Mouse (Mus musculus): ENCODE results near the gene Teddm2.

Gene Teddm2

DNA sequence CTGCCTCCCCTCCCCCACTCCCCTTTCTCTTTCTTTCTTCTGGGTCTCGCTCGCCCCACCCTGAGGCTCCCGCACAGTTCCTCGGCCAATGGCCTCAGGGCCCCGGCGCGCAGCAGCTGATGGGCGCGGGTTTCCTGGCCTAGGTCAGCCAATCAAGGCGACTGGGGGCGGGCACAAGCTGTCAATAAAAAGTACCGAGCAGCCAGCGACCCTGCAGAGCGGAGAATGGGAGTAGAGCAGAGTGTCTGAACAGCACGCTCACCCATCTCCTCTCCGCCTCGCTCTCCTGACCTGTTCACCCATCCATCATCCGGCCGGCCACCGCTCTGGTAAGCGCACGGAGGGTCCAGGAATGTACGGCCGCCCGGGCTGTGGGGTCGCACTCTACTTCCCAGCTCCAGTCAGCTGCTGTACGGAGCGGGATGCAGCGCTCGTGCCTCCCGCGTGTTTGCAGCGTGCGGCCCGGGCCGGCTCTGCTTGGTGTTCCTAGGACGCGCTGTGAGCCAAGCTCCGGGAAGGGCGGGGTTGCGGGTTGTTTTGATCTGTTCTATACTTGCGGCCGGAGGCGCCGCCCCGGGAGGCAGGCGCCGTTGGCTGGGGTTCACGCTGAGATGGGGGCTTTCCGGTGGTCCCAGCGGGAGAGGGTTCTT, at the start of gene Teddm2, which contains the start of gene Glul:
Teddm2 (minus strand) TSS at position 498 of the 650 bp plus-strand sequence.
Glul (plus strand) TSS at position 214 of the 650 bp plus-strand sequence.
- DNase-seq (ENCODE audit: low spot score in 2 of 2): peak; percentile 92 to 97

GRCm38 (mm10) chr1:153947837-153948236, 47.8 kb upstream of the Teddm2 start:
- DNase-seq (ENCODE audit: low spot score in 2 of 2): no peak

GRCm38 (mm10) chr1:153946971-153947370, 46.9 kb upstream of the Teddm2 start:
- no peak for DNase-seq (ENCODE audit: low spot score in 2 of 2)

- DNase-seq (ENCODE audit: low spot score in 2 of 2): no peak
Measured at GRCm38 (mm10) chr1:153945181-153945580, 45.2 kb upstream of the Teddm2 start.

- DNase-seq (ENCODE audit: low spot score in 2 of 2): no peak
Measured at GRCm38 (mm10) chr1:153940986-153941385, 41.0 kb upstream of the Teddm2 start.

- DNase-seq (ENCODE audit: low spot score in 2 of 2): no peak
Measured at GRCm38 (mm10) chr1:153937025-153937424, 37.0 kb upstream of the Teddm2 start.

GRCm38 (mm10) chr1:153935844-153936380, 35.9 kb upstream of the Teddm2 start:
- DNase-seq (ENCODE audit: low spot score in 2 of 2): no peak

DNA sequence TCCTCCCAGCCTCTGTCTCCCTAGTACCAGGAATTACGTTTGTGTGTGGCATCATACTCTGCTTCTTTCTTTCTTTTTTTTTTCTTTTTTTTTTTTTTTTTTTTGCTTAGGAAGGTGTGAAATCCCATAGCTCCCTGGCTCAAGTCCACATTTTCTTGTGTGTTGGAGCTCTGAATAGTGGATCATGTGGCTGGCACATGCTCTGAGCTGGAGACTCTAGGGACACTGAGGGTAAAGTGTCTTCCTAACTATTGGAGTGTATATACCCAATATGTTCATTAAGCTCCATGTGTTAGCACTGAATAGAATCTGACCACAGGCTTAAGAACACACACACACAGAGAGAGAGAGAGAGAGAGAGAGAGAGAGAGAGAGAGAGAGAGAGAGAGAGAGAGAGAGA, 33.7 kb upstream of the Teddm2 start:
- no peak for DNase-seq (ENCODE audit: low spot score in 2 of 2)

DNA sequence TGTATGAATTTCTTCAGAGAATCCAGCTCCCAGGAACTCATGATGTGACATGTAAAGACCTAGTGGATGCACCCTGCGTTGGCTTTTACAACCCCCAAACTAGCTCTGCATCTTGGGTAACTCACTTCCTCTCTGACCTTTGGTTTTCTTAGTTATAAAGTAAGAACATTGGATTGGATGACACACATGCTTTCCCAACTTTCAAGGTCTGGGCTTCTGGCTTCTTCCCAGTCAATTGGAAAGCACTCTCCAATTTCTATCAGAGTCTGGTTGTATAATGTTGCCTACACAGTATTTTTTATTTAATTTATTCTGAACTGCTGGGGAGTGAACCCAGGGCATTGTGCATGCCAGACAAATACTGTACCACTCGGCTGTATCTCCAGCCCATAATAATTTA, 30.4 kb upstream of the Teddm2 start:
- no peak for DNase-seq (ENCODE audit: low spot score in 2 of 2)

GRCm38 (mm10) chr1:153924395-153925385, 24.7 kb upstream of the Teddm2 start:
- no peak for DNase-seq (ENCODE audit: low spot score in 2 of 2)

GRCm38 (mm10) chr1:153922571-153923021, 22.6 kb upstream of the Teddm2 start:
- DNase-seq (ENCODE audit: low spot score in 2 of 2): no peak

- DNase-seq (ENCODE audit: low spot score in 2 of 2): no peak
Measured at GRCm38 (mm10) chr1:153921642-153922041, 21.6 kb upstream of the Teddm2 start.

- DNase-seq (ENCODE audit: low spot score in 2 of 2): no peak
Measured at GRCm38 (mm10) chr1:153918521-153919206, 18.6 kb upstream of the Teddm2 start.

DNA sequence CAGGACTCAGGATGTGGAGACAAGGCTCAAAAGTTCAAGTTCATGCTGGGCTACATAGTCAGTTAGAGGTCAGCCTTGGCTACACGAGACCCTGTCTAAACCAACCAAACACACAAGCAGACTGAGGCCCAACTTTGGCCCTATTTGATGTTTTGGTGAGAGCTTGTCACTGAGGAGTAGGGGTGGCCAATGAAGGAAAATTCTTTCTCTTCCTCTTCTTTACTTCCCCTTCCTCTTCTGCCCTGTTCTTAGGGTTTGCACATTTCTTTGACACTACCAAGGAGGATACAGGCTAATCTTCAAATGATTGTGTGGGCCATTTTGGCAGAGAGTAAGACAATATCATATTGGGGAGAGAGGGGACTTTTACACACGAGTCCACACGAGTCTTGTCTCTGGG, 13.8 kb upstream of the Teddm2 start:
- DNase-seq (ENCODE audit: low spot score in 2 of 2): no peak

- DNase-seq (ENCODE audit: low spot score in 2 of 2): no peak
Measured at GRCm38 (mm10) chr1:153911276-153911795, 11.3 kb upstream of the Teddm2 start.

- DNase-seq (ENCODE audit: low spot score in 2 of 2): no peak
Measured at GRCm38 (mm10) chr1:153910423-153910822, 10.4 kb upstream of the Teddm2 start.

GRCm38 (mm10) chr1:153909963-153910291, 9.9 kb upstream of the Teddm2 start:
- no peak for DNase-seq (ENCODE audit: low spot score in 2 of 2)

GRCm38 (mm10) chr1:153909213-153909962, 9.4 kb upstream of the Teddm2 start:
- DNase-seq (ENCODE audit: low spot score in 2 of 2): no peak

DNA sequence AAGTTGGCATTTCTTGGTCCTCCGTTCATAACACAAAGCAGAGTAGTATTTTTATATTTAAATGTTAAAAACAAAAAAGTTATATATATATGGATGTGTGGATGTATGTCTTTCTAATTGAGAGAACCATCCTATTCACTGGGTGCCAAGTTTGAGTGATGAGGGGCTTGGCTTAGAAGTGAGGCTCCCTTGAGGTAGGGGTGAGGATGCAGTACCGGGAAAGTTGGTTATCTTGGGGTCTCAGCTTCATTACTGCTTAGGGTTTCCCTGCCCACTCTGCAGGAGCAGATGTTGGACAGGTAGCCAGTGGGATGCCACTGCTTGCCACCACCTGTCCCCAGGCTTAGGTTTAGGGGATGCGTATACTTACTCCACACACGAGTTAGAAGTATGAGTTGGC, 8.7 kb upstream of the Teddm2 start:
- no peak for DNase-seq (ENCODE audit: low spot score in 2 of 2)

GRCm38 (mm10) chr1:153908208-153908607, 8.2 kb upstream of the Teddm2 start:
- no peak for DNase-seq (ENCODE audit: low spot score in 2 of 2)

GRCm38 (mm10) chr1:153905884-153906283, 5.9 kb upstream of the Teddm2 start:
- DNase-seq (ENCODE audit: low spot score in 2 of 2): no peak

Data from urinary bladder, adult 18-20 months (tissue).